In genomic region chr2:140342394-140342793, GRCm38 (mm10) we compare ENCODE assay signal across 28 mouse cellular contexts. TPM values are rescaled to one million over a fixed set of nuclear protein-coding genes. Genes with fewer than 3 reads are reported as not detected.
DNase-seq lines count a peak whose midpoint lies in the region; ATAC-seq and TF ChIP-seq lines count a peak whose summit lies in the region.
"Had no signal": no experiment of that assay in that cellular context is flagged by ENCODE, and none has a peak within 500 bp of the region (broad histone marks: within the 10 kb centered on the region; RNA-seq: fewer than 3 reads in every experiment).

No protein-coding gene starts in this region.

- no peaks in the 10 kb centered on the region for H3K9me3 ChIP-seq in heart, embryonic 15.5 days (replicated peaks)
- H3K9me3 ChIP-seq in liver, embryonic 11.5 days (ENCODE audit: control insufficient read depth, low read length), result no peaks in the 10 kb centered on the region
- H3K9me3 ChIP-seq in liver, postnatal 0 days (ENCODE audit: low read length), result no peaks in the 10 kb centered on the region
- H3K9me3 ChIP-seq: embryonic facial prominence, embryonic 10.5 days; embryonic facial prominence, embryonic 12.5 days; forebrain, embryonic 13.5 days; forebrain, embryonic 15.5 days; G1E had no signal

- no peak overlapping the region for H3K4me2 ChIP-seq in heart, embryonic 15.5 days
- no peak overlapping the region for H3K4me2 ChIP-seq in liver, embryonic 11.5 days
- no peak overlapping the region for H3K4me2 ChIP-seq in liver, postnatal 0 days (ENCODE audit: low read depth, low read length)
- H3K4me2 ChIP-seq: embryonic facial prominence, embryonic 12.5 days; forebrain, embryonic 13.5 days; forebrain, embryonic 15.5 days had no signal

- no peaks in the 10 kb centered on the region for H3K27me3 ChIP-seq in heart, embryonic 15.5 days
- no peaks in the 10 kb centered on the region for H3K27me3 ChIP-seq in liver, embryonic 11.5 days (replicated peaks; ENCODE audit: control insufficient read depth, insufficient read depth, low read length)
- H3K27me3 ChIP-seq in liver, postnatal 0 days (ENCODE audit: insufficient read depth, low read length), result no peaks in the 10 kb centered on the region
- no peaks in the 10 kb centered on the region for H3K27me3 ChIP-seq in testis, adult 2 months (ENCODE audit: control insufficient read depth, insufficient read depth, low read length)
- H3K27me3 ChIP-seq: CH12.LX; embryonic facial prominence, embryonic 12.5 days; forebrain, embryonic 13.5 days; forebrain, embryonic 15.5 days had no signal

- 36% methylated on average over 7 of the region's 7 CpGs for WGBS in heart, embryonic 15.5 days
- WGBS in liver, embryonic 11.5 days, result 46% methylated on average over 7 of the region's 7 CpGs
- 54% methylated on average over 7 of the region's 7 CpGs for WGBS in liver, postnatal 0 days (ENCODE audit: insufficient replicate concordance)

- no peak for TF ChIP-seq POLR2A in testis, adult 2 months (IDR thresholded peaks at IDR 0.05; ENCODE audit: control insufficient read depth, low read depth, low read length)

- no peaks in the 10 kb centered on the region for H3K36me3 ChIP-seq in heart, embryonic 15.5 days
- H3K36me3 ChIP-seq in liver, embryonic 11.5 days (ENCODE audit: control insufficient read depth, insufficient read depth, low read length), result no peaks in the 10 kb centered on the region
- H3K36me3 ChIP-seq in liver, postnatal 0 days (replicated peaks; ENCODE audit: insufficient read depth, low read length), result no peaks in the 10 kb centered on the region
- H3K36me3 ChIP-seq in testis, adult 2 months (ENCODE audit: control insufficient read depth, insufficient read depth, low read length), result no peaks in the 10 kb centered on the region
- H3K36me3 ChIP-seq: embryonic facial prominence, embryonic 10.5 days; embryonic facial prominence, embryonic 12.5 days; forebrain, embryonic 15.5 days; G1E had no signal

- H3K9ac ChIP-seq in heart, embryonic 15.5 days, result no peak overlapping the region
- no peak overlapping the region for H3K9ac ChIP-seq in liver, embryonic 11.5 days (ENCODE audit: low read depth, low read length)
- no peak overlapping the region for H3K9ac ChIP-seq in liver, postnatal 0 days (replicated peaks)
- H3K9ac ChIP-seq: embryonic facial prominence, embryonic 12.5 days; forebrain, embryonic 13.5 days; forebrain, embryonic 15.5 days had no signal

- no peak for TF ChIP-seq CTCF in liver, postnatal 0 days (IDR thresholded peaks at IDR 0.05; ENCODE audit: low read depth)
- TF ChIP-seq CTCF in testis, adult 2 months (IDR thresholded peaks at IDR 0.05; ENCODE audit: control insufficient read depth, insufficient read depth, insufficient replicate concordance, low read depth, low read length), result no peak

- H3K4me1 ChIP-seq in heart, embryonic 15.5 days (replicated peaks), result no peaks in the 10 kb centered on the region
- no peaks in the 10 kb centered on the region for H3K4me1 ChIP-seq in liver, embryonic 11.5 days (replicated peaks; ENCODE audit: control insufficient read depth, insufficient read depth, low read length)
- H3K4me1 ChIP-seq in liver, postnatal 0 days (ENCODE audit: insufficient read depth), result no peaks in the 10 kb centered on the region
- no peaks in the 10 kb centered on the region for H3K4me1 ChIP-seq in testis, adult 2 months (ENCODE audit: control insufficient read depth, insufficient read depth, low read length)
- H3K4me1 ChIP-seq: embryonic facial prominence, embryonic 10.5 days; embryonic facial prominence, embryonic 12.5 days; forebrain, embryonic 13.5 days; forebrain, embryonic 15.5 days had no signal

- no peak for DNase-seq in heart, adult 8-10 months (ENCODE audit: low spot score)
- no peak for DNase-seq in liver, embryonic 11.5 days (ENCODE audit: low spot score)
- no peak for DNase-seq in liver, postnatal 0 days
- DNase-seq in testis, postnatal 14 days (ENCODE audit: low spot score), result no peak
- DNase-seq: adrenal gland, adult 8-10 months; adrenal gland, postnatal 14 days; adrenal gland, postnatal 36 days; B cell, adult 2 months; cerebellum, adult 11-12 months; cerebellum, adult 2 months; cerebellum, adult 9-10 months; cerebellum, postnatal 10 days; cerebellum, postnatal 25 days had no signal

- ATAC-seq in heart, embryonic 15.5 days (replicated peaks; ENCODE audit: insufficient number of reproducible peaks, insufficient read depth, low FRiP score, low read depth), result 0 out of 2 replicates have a peak, but pooled peaks have one; percentile 39
- ATAC-seq in liver, embryonic 11.5 days (replicated peaks; ENCODE audit: low FRiP score), result peak; percentile 62; the same call in 1 of the 2 replicates
- ATAC-seq in liver, postnatal 0 days, result no peak
- ATAC-seq: activated CD4-positive, CD25-positive, alpha-beta regulatory T cell, adult 4 months; CD4-positive, CD25-positive, alpha-beta regulatory T cell, adult 4 months; forebrain, embryonic 13.5 days; forebrain, embryonic 15.5 days; Patski had no signal

- H3K27ac ChIP-seq in heart, embryonic 15.5 days, result no peak overlapping the region
- H3K27ac ChIP-seq in liver, embryonic 11.5 days (ENCODE audit: low read depth, low read length), result no peak overlapping the region
- no peak overlapping the region for H3K27ac ChIP-seq in liver, postnatal 0 days (ENCODE audit: low read depth)
- H3K27ac ChIP-seq in testis, adult 2 months (ENCODE audit: control insufficient read depth, insufficient read depth, low read depth, low read length), result no peak overlapping the region
- H3K27ac ChIP-seq: embryonic facial prominence, embryonic 10.5 days; embryonic facial prominence, embryonic 12.5 days; forebrain, embryonic 13.5 days; forebrain, embryonic 15.5 days had no signal

- H3K4me3 ChIP-seq in heart, embryonic 15.5 days, result no peak overlapping the region
- H3K4me3 ChIP-seq in liver, embryonic 11.5 days (ENCODE audit: low read depth, low read length), result no peak overlapping the region
- no peak overlapping the region for H3K4me3 ChIP-seq in liver, postnatal 0 days (ENCODE audit: low read depth, low read length)
- H3K4me3 ChIP-seq in testis, adult 2 months (ENCODE audit: control insufficient read depth, low read depth, low read length), result peak overlapping the region; percentile 24
- H3K4me3 ChIP-seq: embryonic facial prominence, embryonic 10.5 days; embryonic facial prominence, embryonic 12.5 days; forebrain, embryonic 13.5 days; forebrain, embryonic 15.5 days had no signal

- TF ChIP-seq EP300 in liver, postnatal 0 days (IDR thresholded peaks at IDR 0.05; ENCODE audit: low read depth), result no peak

RNA-seq across cellular contexts. Expression of gene Sel1l2, which starts 47.1 kb away (rescaled TPM):
- polyA plus RNA-seq in heart, embryonic 15.5 days (2015; fragmentation: Nextera tagmentation; extraction: Ambion mirVana), result not detected in 2 replicates
- total RNA-seq in heart, adult 8-10 months (2022), result not detected
- not detected in 2 replicates for polyA plus RNA-seq in liver, embryonic 11.5 days (2014; fragmentation: Nextera tagmentation; extraction: Ambion mirVana)
- not detected in 2 replicates for polyA plus RNA-seq in liver, postnatal 0 days (2015; fragmentation: Nextera tagmentation; extraction: Ambion mirVana)
- 20.2 and 23.5 TPM in 2 replicates for polyA plus RNA-seq in testis, adult 2 months (2012; rRNA removed)
- total RNA-seq: adrenal gland, adult 18-20 months; adrenal gland, adult 8-10 months; adrenal gland, postnatal 14 days; adrenal gland, postnatal 36 days; CH12.LX; G1E had no signal
- polyA plus RNA-seq: activated CD4-positive, CD25-positive, alpha-beta regulatory T cell, adult 4 months; CD4-positive, CD25-positive, alpha-beta regulatory T cell, adult 4 months; cerebellum, adult 2 months; cortical plate, adult 2 months; embryonic facial prominence, embryonic 10.5 days; embryonic facial prominence, embryonic 12.5 days; embryonic facial prominence, embryonic 14.5 days; forebrain, embryonic 11.5 days; forebrain, embryonic 13.5 days; forebrain, embryonic 15.5 days; G1E; Patski had no signal

RNA-seq across cellular contexts. Expression of gene Macrod2, which starts 52.7 kb away (rescaled TPM):
- polyA plus RNA-seq in heart, embryonic 15.5 days (2015; fragmentation: Nextera tagmentation; extraction: Ambion mirVana), result 23.3 and 25.3 TPM in 2 replicates
- total RNA-seq in heart, adult 8-10 months (2022), result 1 to 10 TPM; 7.0 to 9.1 (median 8.7) TPM
- 19.9 and 20.6 TPM in 2 replicates for polyA plus RNA-seq in liver, embryonic 11.5 days (2014; fragmentation: Nextera tagmentation; extraction: Ambion mirVana)
- 7.5 and 9.3 TPM in 2 replicates for polyA plus RNA-seq in liver, postnatal 0 days (2015; fragmentation: Nextera tagmentation; extraction: Ambion mirVana)
- polyA plus RNA-seq in testis, adult 2 months (2012; rRNA removed), result 16.3 and 20.1 TPM in 2 replicates
- total RNA-seq: CH12.LX had no signal
- polyA plus RNA-seq: CD4-positive, CD25-positive, alpha-beta regulatory T cell, adult 4 months; G1E had no signal

Comparison
In these comparisons a context has a peak if more than half of its experiments do, and no peak if none do; other contexts are left out.
1. RNA of gene Sel1l2, which starts 47.1 kb away (polyA plus RNA-seq): 20.2 to 23.5 TPM in testis, adult 2 months; not detected in heart, embryonic 15.5 days, not detected in liver, embryonic 11.5 days and not detected in liver, postnatal 0 days; every median in the first group is over 10 times any median in the second.